Mouse (Mus musculus) fat pad, adult 2 months (tissue): Measurements from ENCODE around the gene Tmem274.

Experiments
- DNase-seq: peaks from one replicate; pipeline ENCODE4 v3.0.0-alpha.2; 2011; ENCODE audit warnings: low read depth, low spot score; ENCODE audit errors: extremely low read depth

The Tmem274 gene

GRCm38 (mm10) chr4:149521258-149521657 lies 44.1 kb downstream of the Tmem274 start:
- no peak for DNase-seq

- DNase-seq: no peak
Measured at GRCm38 (mm10) chr4:149523961-149524360, 46.8 kb downstream of the Tmem274 start.

GRCm38 (mm10) chr4:149525170-149525569 lies 48.0 kb downstream of the Tmem274 start:
- no peak for DNase-seq

- no peak for DNase-seq
Measured at GRCm38 (mm10) chr4:149525811-149526210, 48.6 kb downstream of the Tmem274 start.

- DNase-seq: no peak
Measured at GRCm38 (mm10) chr4:149526330-149526729, 49.2 kb downstream of the Tmem274 start.

GRCm38 (mm10) chr4:149527621-149528354 lies 50.6 kb downstream of the Tmem274 start:
- DNase-seq: no peak

- DNase-seq: no peak
Measured at GRCm38 (mm10) chr4:149529691-149530090, 52.5 kb downstream of the Tmem274 start.
